Mouse (Mus musculus): ENCODE data around the gene Ube2c.
A peak's percentile ranks its signal among the peaks of the same experiment; 100 is the strongest.

Ube2c gene

GRCm38 (mm10) chr2:164761971-164762370 lies 7.7 kb upstream of the Ube2c start:
- DNase-seq (ENCODE audit: low read depth), result no peak

GRCm38 (mm10) chr2:164762593-164762992 lies 7.1 kb upstream of the Ube2c start:
- DNase-seq (ENCODE audit: low read depth), result no peak

GRCm38 (mm10) chr2:164765841-164766240 lies 3.9 kb upstream of the Ube2c start:
- DNase-seq (ENCODE audit: low read depth), result no peak

DNA sequence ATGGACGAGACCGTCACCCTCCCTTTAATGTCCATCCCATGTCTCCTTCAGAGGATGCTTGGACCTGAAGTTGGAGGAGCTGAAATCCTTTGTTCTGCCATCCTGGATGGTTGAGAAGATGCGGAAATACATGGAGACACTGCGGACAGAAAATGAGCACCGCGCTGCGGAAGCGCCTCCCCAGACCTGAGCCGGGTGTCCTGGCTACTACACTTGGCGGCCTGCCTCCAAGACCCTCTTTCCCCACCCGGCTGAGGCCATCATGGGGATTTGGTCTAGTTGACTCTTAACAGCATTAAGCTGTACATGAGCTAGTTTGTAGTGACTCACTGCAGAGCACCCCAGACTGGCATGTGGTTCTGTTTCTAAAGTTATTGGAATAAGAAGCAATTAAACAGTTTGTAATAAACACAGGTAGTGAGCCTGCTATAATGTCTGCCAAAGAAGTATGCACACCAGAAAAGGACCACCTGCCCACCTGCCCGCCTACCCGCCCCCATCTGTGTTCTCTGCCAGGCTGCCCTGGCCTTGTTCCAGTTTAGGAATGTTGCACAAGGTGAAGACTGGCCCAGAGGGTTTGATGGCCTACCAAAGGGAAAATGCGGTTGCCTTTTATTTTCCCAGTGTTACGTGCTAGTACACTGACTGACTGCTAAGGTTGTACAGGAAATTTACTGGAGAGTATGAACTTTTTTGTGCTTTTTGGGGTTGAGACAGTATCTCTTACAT lies 1.7 kb upstream of the Ube2c start:
- no peak for DNase-seq (ENCODE audit: low read depth)

GRCm38 (mm10) chr2:164770279-164770678 lies 581 bp downstream of the Ube2c start:
- peak; percentile 41 for DNase-seq (ENCODE audit: low read depth)

DNA sequence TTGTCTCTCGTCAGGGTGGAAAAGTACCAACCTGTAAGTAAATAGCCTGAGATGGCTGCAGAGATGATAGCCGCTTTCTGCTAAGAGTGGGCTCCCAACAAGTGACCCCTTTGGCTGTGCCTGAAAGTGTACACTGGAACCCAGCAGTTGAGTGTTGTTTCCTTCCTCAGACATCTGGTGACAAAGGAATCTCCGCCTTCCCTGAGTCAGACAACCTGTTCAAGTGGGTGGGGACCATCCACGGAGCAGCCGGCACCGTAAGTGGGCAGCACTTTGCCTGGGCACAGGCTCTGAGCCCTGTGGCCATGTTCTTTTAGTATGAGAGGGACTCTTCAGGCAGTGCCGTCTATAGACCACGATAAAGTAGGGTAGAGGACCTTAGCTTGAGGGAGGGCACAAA lies 1.4 kb downstream of the Ube2c start:
- DNase-seq (ENCODE audit: low read depth), result peak; percentile 54

GRCm38 (mm10) chr2:164773229-164773988 lies 3.7 kb downstream of the Ube2c start:
- no peak for DNase-seq (ENCODE audit: low read depth)

GRCm38 (mm10) chr2:164773989-164774364 lies 4.3 kb downstream of the Ube2c start:
- no peak for DNase-seq (ENCODE audit: low read depth)

- no peak for DNase-seq (ENCODE audit: low read depth)
These were observed 6.4 kb downstream of the Ube2c start for GRCm38 (mm10) chr2:164776130-164776529.

- DNase-seq (ENCODE audit: low read depth), result no peak
These were observed 7.1 kb downstream of the Ube2c start for GRCm38 (mm10) chr2:164776801-164777200.

DNA sequence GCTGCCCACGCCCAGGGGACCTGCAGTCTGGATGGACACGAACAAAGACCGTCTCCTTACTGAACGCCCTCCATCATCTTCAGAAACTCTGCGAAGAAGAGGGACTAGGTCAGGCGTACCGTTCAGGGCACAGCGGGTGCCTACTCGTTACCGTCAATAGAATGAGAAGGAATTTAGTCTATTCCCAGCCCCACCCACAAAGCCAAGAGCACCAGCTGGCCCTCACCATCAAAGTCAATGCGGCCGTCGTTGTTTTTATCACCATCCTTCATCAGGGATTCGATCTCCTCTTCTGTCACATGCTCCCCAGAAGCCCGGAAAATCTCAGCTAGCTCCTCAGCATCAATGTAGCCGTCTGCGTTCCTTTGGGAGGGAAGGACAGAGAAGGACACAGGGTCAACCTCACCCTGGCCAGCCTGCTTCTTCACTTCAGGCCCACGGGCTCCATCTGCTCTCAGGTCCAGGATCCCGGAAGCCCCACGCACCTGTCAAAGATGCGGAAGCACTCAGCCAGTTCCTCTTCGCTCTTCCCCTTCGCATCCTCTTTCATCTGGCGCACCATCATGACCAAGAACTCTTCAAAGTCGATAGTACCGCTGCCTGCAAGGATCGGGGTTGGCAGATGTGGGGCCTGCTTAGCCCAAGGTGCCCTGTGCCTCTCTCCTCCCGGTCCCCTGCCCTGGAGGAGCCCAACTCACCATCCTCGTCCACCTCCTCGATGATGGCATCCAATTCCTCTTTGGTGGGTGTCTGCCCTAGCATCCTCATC lies 7.7 kb downstream of the Ube2c start:
- no peak for DNase-seq (ENCODE audit: low read depth)

DNA sequence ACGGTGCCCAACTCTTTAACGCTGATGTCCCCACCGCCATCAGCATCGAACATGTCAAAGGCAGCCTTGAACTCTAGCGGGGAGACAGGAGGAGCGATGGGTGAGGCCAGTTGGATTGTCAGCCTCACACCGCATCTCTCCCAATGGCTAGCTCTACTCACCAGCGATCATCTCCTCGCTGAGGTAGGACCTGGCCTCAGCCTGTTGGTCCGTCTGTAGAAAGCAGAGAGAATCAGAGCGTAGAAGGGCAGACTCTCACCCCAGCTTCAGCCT lies 8.3 kb downstream of the Ube2c start:
- no peak for DNase-seq (ENCODE audit: low read depth)

DNA sequence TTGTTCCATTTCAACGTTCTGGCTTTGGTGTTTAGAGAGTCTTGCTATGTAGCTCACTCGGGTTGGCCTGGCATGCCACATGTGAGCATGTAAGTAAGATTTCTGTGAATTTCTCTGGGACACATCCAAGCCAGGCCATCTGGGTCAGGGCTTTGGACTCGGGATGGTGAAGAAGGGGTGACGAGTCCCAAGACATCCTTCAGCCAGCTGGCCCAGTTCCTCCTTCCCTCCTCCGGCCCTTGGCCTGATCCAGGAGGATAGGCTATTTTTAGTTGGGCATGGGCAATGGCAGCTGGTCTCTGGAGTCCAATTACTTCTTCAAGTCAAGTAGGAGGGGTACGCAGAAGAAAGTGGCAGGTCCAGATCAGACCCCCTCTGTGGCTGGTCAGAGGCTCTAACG lies 9.1 kb downstream of the Ube2c start:
- no peak for DNase-seq (ENCODE audit: low read depth)

DNA sequence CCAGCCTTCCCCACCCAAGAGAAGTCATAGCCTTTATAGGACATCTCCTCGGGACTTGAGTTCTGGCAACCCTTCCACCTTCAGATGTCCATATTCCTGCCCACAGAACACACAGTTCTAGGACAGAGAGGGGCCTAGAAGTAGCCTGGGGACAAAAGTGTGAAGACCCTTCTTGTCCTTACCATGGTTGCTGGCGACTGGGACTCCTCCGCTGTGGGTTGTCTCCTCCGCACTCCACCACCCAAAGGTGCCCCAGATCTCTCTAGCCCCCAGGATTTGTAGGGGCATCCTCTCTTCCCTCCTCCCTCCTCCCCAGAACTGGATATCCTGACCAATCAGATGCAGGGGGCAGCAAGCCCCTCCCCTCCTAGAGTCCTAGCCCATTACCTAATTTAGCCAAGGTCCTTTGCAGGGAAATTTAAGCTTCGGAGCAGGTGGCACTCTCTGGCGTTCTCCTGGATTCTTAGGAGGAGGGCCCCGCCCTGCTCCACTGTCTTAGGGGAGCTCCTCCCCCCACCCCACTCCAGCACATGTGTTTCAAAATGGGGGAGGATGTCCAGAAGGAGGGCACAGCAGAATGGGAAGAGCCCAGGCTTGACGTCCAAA lies 9.9 kb downstream of the Ube2c start, which contains the start of gene Tnnc2:
Gene Tnnc2, minus strand, starts transcription at position 487 of the 606 bp plus-strand sequence.
- no peak for DNase-seq (ENCODE audit: low read depth)

DNA sequence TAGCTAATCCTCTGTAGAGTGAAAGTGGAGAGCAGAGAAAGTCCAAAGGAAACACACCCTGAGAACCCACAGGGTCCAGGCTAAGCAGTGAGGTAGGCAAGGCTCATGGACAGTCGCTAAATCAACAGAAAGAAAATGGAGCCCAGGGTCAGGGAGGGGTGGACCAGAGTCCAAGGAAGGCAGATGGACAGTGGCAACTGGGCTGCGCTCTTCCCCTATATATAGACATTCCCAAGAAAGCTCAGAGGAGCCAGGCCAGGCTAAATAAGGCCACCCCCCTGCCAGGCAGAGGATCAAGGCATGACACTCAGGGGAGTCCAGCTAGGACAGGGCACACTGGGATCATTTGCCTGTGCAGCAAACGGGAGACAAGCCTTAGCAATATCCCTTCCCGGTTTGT lies 12.2 kb downstream of the Ube2c start:
- DNase-seq (ENCODE audit: low read depth), result no peak

GRCm38 (mm10) chr2:164783926-164784581 lies 14.4 kb downstream of the Ube2c start:
- peak; percentile 74 for DNase-seq (ENCODE audit: low read depth)

GRCm38 (mm10) chr2:164784869-164785420 lies 15.2 kb downstream of the Ube2c start:
- no peak for DNase-seq (ENCODE audit: low read depth)

DNA sequence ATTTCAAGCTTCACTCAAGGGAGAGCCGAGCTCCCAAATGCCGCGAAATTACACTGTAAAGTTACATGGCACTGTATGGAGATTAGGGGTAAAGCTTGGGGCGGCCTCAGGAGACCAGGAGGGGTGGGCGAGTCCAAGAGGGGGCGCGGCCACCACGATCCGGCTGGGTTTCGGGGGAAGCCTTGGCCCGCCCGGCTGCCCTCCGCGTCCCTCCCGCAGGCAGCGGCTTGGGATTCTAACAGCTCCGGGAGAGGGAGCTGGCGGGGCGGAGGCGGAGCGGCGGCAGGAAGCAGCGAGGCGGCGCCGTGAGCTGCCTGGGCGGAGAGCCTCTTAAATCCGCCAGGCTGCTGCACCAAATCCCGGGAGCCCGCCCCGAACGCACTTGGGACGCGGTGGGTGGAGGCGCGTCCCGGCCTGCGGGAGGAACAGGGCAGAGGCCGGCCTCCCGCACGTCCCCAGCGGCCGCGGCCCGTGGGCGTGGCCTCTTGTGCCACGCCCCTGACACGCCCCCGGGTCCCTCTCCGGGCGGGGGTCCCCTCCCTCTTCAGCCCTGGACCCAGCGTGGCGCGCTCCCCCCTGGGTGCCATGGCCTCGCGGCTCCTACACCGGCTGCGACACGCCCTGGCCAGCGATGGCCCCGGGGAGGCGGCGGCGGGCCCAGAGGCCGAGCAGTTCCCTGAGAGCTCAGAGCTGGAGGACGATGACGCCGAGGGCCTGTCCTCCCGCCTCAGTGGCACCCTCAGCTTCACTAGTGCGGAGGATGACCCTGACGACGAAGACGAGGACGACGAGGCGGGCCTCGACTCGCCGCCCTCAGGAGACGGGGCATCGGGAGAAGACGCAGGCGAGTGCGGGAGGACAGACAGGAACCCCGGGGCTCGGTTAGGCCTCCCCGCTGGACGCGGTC lies 16.0 kb downstream of the Ube2c start, which contains the start of gene Snx21:
Gene Snx21, plus strand, starts transcription at position 343 of the 907 bp plus-strand sequence.
- DNase-seq (ENCODE audit: low read depth), result peak; percentile 74

DNA sequence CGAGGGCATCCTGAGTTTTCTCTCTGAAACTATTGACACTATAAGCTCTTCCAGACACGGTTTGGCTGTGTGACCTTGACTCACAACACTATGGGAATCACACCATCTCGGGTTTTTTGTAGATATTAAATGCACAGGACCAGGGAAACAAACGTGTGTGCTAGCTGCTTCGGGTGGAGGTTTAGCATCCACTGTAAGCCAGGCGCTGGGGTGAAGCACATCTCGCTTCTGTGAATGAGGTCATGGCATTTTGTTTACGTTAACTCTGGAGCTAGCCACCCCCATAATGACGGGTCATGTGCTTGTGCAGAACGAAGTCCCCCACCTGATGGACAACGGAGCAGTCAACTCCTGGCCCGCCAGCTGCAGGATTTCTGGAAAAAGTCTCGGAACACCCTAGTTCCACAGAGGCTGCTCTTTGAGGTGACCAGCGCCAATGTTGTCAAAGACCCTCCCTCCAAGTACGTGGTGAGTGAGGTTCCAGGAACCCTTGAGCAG lies 16.7 kb downstream of the Ube2c start:
- peak; percentile 40 for DNase-seq (ENCODE audit: low read depth)

DNA sequence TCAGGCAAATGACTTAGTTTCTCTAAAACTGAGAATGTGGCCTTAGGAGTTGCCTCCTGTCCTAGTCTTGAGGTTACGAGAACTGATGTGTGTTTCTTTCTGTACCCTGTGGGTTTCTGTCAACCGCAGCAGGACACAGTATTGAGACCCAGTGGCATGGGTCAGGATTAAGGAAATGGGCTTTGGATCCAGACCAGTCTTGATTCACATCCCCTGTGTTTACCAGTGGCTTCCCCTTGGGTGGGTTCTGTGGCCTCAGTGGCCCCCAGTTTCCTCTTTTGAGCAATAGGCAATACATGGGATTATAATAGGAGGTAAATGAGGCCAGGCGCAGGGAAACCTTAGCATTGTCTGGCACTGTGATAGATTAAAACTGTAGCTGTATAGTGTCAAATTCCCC lies 17.3 kb downstream of the Ube2c start:
- DNase-seq (ENCODE audit: low read depth), result peak; percentile 77

Measured in 416B (cell line).